Mouse (Mus musculus) ovary, postnatal 36 days (tissue): ENCODE measurements around the gene Nde1.
A peak's percentile ranks its signal among the peaks of the same experiment; 100 is the strongest.

ENCODE experiments used
- DNase-seq: peaks from one replicate; pipeline ENCODE4 v3.0.0; 2022; ENCODE audit warnings: low spot score, mixed read lengths

Nde1 gene

GRCm38 (mm10) chr16:14160941-14161340, 2.1 kb upstream of the Nde1 start:
- no peak for DNase-seq

- DNase-seq = no peak
These were observed 656 bp downstream of the Nde1 start for GRCm38 (mm10) chr16:14163731-14164130.

GRCm38 (mm10) chr16:14166490-14166889, 3.4 kb downstream of the Nde1 start:
- no peak for DNase-seq

- DNase-seq = no peak
These were observed 6.6 kb downstream of the Nde1 start for GRCm38 (mm10) chr16:14169706-14170105.

GRCm38 (mm10) chr16:14178041-14178440, 15.0 kb downstream of the Nde1 start:
- no peak for DNase-seq

GRCm38 (mm10) chr16:14180163-14180733, 17.2 kb downstream of the Nde1 start:
- DNase-seq = no peak

GRCm38 (mm10) chr16:14182360-14182759, 19.3 kb downstream of the Nde1 start:
- no peak for DNase-seq

GRCm38 (mm10) chr16:14183856-14184255, 20.8 kb downstream of the Nde1 start:
- no peak for DNase-seq

GRCm38 (mm10) chr16:14185516-14185915, 22.4 kb downstream of the Nde1 start:
- no peak for DNase-seq

- no peak for DNase-seq
These were observed 31.3 kb downstream of the Nde1 start for GRCm38 (mm10) chr16:14194164-14194950.

GRCm38 (mm10) chr16:14195427-14195826, 32.4 kb downstream of the Nde1 start:
- peak; percentile 46 for DNase-seq

GRCm38 (mm10) chr16:14198798-14199197, 35.7 kb downstream of the Nde1 start:
- no peak for DNase-seq

GRCm38 (mm10) chr16:14215156-14215555, 52.1 kb downstream of the Nde1 start:
- no peak for DNase-seq

- DNase-seq = peak; percentile 78
These were observed 74.1 kb downstream of the Nde1 start for GRCm38 (mm10) chr16:14237100-14237723.

- no peak for DNase-seq
These were observed 79.0 kb downstream of the Nde1 start for GRCm38 (mm10) chr16:14242059-14242458.
